Comparison of ENCODE assay signal across 8 mouse cellular contexts in genomic region chr15:83464905-83465650, GRCm38 (mm10). TPM values are rescaled to one million over a fixed set of nuclear protein-coding genes. Genes with fewer than 3 reads are reported as not detected.
DNase-seq lines count a peak whose midpoint lies in the region; ATAC-seq and TF ChIP-seq lines count a peak whose summit lies in the region.

No protein-coding gene starts in this region.

- H3K9ac ChIP-seq in hindbrain, embryonic 13.5 days = no peak overlapping the region

- peak overlapping the region; percentile 87 for H3K4me2 ChIP-seq in hindbrain, embryonic 13.5 days

- peak overlapping the region; percentile 60 for H3K4me3 ChIP-seq in left cerebral cortex, adult 2 months
- H3K4me3 ChIP-seq in hindbrain, embryonic 13.5 days = peak overlapping the region; percentile 66

- H3K36me3 ChIP-seq in hindbrain, embryonic 13.5 days = no peaks in the 10 kb centered on the region

- no peak overlapping the region for H3K27ac ChIP-seq in left cerebral cortex, adult 2 months
- H3K27ac ChIP-seq in hindbrain, embryonic 13.5 days = no peak overlapping the region

- peaks cover 11% of the 10 kb centered on the region for H3K4me1 ChIP-seq in hindbrain, embryonic 13.5 days (replicated peaks)

- 77% methylated on average over 19 of the region's 19 CpGs for WGBS in hindbrain, embryonic 13.5 days

- DNase-seq in left cerebral cortex, adult 2 months (ENCODE audit: extremely low spot score in 1 of 2, low spot score in 2 of 2) = no peak
- DNase-seq in left cerebral cortex, postnatal 25 days (ENCODE audit: low spot score in 2 of 2) = no peak
- no peak for DNase-seq in c-Kit-positive CD71-positive TER-119-positive erythroid progenitor cells, embryonic 14.5 days (ENCODE audit: low spot score)
- DNase-seq in left cerebral cortex, adult 18-20 months (ENCODE audit: low spot score in 2 of 2) = no peak
- no peak for DNase-seq in ovary, postnatal 10 days (ENCODE audit: low spot score)

- H3K27me3 ChIP-seq in hindbrain, embryonic 13.5 days = no peaks in the 10 kb centered on the region

- no peaks in the 10 kb centered on the region for H3K9me3 ChIP-seq in hindbrain, embryonic 13.5 days

- intact Hi-C loops in left cerebral cortex, adult 2 months (cut with DNase I) = no loop called here
- intact Hi-C loops in left cerebral cortex, postnatal 25 days (cut with DNase I) = no loop called here

- ATAC-seq in common myeloid progenitor, adult 5-6 weeks (replicated peaks; ENCODE audit: low read depth, poor library complexity, severe bottlenecking) = peak; percentile 20
- ATAC-seq in hindbrain, embryonic 13.5 days (ENCODE audit: low FRiP score) = peak; percentile 1; the same call in 1 of the 2 replicates
- ATAC-seq in megakaryocyte, adult 5-6 weeks (ENCODE audit: poor library complexity, severe bottlenecking) = peak; percentile 36

- TF ChIP-seq CTCF in left cerebral cortex, adult 2 months (IDR thresholded peaks at IDR 0.05) = peak; percentile 36

RNA-seq across cellular contexts. Expression of gene Pacsin2, which starts 0.7 kb away (rescaled TPM):
- 100 to 1,000 TPM in 1 of 2 experiments, 10 to 100 TPM in 1; 97.4 to 102 TPM for total RNA-seq in left cerebral cortex, adult 2 months (2021)
- 10 to 100 TPM; 90.1 to 97.8 TPM for total RNA-seq in left cerebral cortex, postnatal 25 days (2021)
- total RNA-seq in common myeloid progenitor, adult 5-6 weeks (2017) = 98.3 and 123 TPM in 2 replicates
- polyA plus RNA-seq in hindbrain, embryonic 13.5 days (2015; fragmentation: Nextera tagmentation; extraction: Ambion mirVana) = 27.8 and 29.5 TPM in 2 replicates
- total RNA-seq in megakaryocyte, adult 5-6 weeks (2015) = 71.9 and 75.0 TPM in 2 replicates
- total RNA-seq in megakaryocyte, adult 5-6 weeks (2017) = 112 and 115 TPM in 2 replicates
- 100 to 1,000 TPM; 105 to 116 TPM for total RNA-seq in left cerebral cortex, adult 18-20 months (2021)

RNA-seq across cellular contexts. Expression of gene Ttll1, which starts 45.6 kb away (rescaled TPM):
- 10 to 100 TPM; 45.5 to 54.9 TPM for total RNA-seq in left cerebral cortex, adult 2 months (2021)
- total RNA-seq in left cerebral cortex, postnatal 25 days (2021) = 10 to 100 TPM; 50.6 to 52.6 TPM
- 6.3 and 8.5 TPM in 2 replicates for total RNA-seq in common myeloid progenitor, adult 5-6 weeks (2017)
- polyA plus RNA-seq in hindbrain, embryonic 13.5 days (2015; fragmentation: Nextera tagmentation; extraction: Ambion mirVana) = 112 and 113 TPM in 2 replicates
- 3.6 and 3.8 TPM in 2 replicates for total RNA-seq in megakaryocyte, adult 5-6 weeks (2015)
- 3.2 and 4.4 TPM in 2 replicates for total RNA-seq in megakaryocyte, adult 5-6 weeks (2017)
- 10 to 100 TPM; 53.3 to 53.9 TPM for total RNA-seq in left cerebral cortex, adult 18-20 months (2021)
